Mouse (Mus musculus) splenic B cell, adult 2 months (primary cell): ENCODE data around the gene Gm11595.
"Not testable (repeated sequence)": the region's sequence is repeated elsewhere in the genome, so short reads cannot be mapped to it uniquely, and the experiment has no call there.

Source experiments
- DNase-seq: peaks from one replicate; pipeline ENCODE4 v3.0.0-alpha.2; 2011; ENCODE audit warnings: low read depth, low spot score
- H3K27me3 ChIP-seq: 2 replicates; pipeline ENCODE4 v1.6.1; 2012; ENCODE audit warnings: mild to moderate bottlenecking, low read length, moderate library complexity, mixed read lengths; ENCODE audit not compliant: control insufficient read depth, poor library complexity, insufficient read depth, severe bottlenecking
- H3K36me3 ChIP-seq: 2 replicates; pipeline ENCODE4 v1.6.1; 2012; ENCODE audit warnings: mild to moderate bottlenecking, low read length, moderate library complexity, mixed read lengths; ENCODE audit not compliant: control insufficient read depth, poor library complexity, insufficient read depth, severe bottlenecking

Gm11595 gene

GRCm38 (mm10) chr11:99772813-99773212, at the start of gene Gm11595:
TSS of gene Gm11595 (minus strand) at chr11:99772913.
- DNase-seq, H3K27me3 ChIP-seq, H3K36me3 ChIP-seq: not testable (repeated sequence)

DNA sequence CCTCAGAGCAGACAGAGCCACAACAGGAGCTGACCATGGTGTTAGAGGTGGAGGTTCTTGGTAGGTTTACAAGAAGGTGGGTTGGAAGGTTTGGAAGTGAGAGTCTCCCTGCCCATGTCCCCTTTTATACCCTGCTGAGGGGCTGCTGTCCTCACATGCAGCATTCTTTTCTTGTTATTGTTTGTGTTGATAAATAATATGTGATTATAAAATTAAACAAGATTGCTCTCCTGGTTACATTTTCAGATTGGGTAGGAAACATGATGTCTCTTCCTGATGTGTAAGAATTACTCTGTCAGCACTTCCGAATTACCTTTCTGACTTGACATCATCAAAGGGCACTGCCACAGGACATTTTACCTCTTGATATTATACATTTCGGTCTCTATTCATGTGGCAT, 42.9 kb upstream of the Gm11595 start, which contains the start of gene Gm11564:
TSS of gene Gm11564 (minus strand) at position 101 of the 400 bp plus-strand sequence.
- DNase-seq, H3K27me3 ChIP-seq: not testable (repeated sequence)

DNA sequence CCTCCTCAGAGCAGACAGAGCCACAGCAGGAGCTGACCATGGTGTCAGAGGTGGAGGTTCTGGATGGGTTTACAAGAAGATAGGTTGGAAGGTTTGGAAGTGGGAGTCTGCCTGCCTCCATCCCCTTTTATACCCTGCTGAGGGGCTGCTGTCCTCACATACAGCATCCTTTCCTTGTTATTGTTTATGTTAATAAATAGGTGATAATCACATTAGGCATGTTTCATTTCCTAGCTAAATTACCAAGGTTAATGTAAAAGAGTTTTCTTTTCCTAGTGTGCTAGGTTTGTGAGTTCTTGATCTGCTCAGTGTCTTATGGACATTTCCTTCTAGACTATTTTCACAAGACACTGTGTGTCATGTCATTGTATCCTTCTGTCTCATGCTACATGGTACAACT, 37.1 kb upstream of the Gm11595 start, which contains the start of gene Krtap4-13:
TSS of gene Krtap4-13 (minus strand) at position 101 of the 400 bp plus-strand sequence.
- not testable (repeated sequence) for H3K27me3 ChIP-seq, DNase-seq, H3K36me3 ChIP-seq

More for the DNA sequence above, 42.9 kb upstream of the Gm11595 start, which contains the start of gene Gm11564:
- not testable (repeated sequence) for H3K36me3 ChIP-seq

GRCm38 (mm10) chr11:99804346-99804745, 31.6 kb upstream of the Gm11595 start, which contains the start of gene Gm11554:
TSS of gene Gm11554 (minus strand) at chr11:99804446.
- not testable (repeated sequence) for H3K27me3 ChIP-seq, DNase-seq, H3K36me3 ChIP-seq

DNA sequence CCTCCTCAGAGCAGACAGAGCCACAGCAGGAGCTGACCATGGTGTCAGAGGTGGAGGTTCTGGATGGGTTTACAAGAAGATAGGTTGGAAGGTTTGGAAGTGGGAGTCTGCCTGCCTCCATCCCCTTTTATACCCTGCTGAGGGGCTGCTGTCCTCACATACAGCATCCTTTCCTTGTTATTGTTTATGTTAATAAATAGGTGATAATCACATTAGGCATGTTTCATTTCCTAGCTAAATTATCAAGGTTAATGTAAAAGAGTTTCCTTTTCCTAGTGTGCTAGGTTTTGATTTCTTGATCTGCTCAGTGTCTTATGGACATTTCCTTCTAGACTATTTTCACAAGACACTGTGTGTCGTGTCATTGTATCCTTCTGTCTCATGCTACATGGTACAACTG, 26.1 kb upstream of the Gm11595 start, which contains the start of gene Gm11569:
TSS of gene Gm11569 (minus strand) at position 101 of the 400 bp plus-strand sequence.
- not testable (repeated sequence) for DNase-seq, H3K36me3 ChIP-seq, H3K27me3 ChIP-seq

- DNase-seq = no peak
- Histone ChIP-seq H3K36me3 (no peaks in the 10 kb centered on the region), H3K27me3 (no peaks in the 10 kb centered on the region)
Measured at GRCm38 (mm10) chr11:99793367-99793766, 20.7 kb upstream of the Gm11595 start, which contains the start of gene Gm11596. TSS of gene Gm11596 (minus strand) at chr11:99793467.

- H3K27me3 ChIP-seq, DNase-seq, H3K36me3 ChIP-seq: not testable (repeated sequence)
Measured at GRCm38 (mm10) chr11:99784900-99785299, 12.2 kb upstream of the Gm11595 start, which contains the start of gene Krtap4-9. TSS of gene Krtap4-9 (plus strand) at chr11:99785200.

DNA sequence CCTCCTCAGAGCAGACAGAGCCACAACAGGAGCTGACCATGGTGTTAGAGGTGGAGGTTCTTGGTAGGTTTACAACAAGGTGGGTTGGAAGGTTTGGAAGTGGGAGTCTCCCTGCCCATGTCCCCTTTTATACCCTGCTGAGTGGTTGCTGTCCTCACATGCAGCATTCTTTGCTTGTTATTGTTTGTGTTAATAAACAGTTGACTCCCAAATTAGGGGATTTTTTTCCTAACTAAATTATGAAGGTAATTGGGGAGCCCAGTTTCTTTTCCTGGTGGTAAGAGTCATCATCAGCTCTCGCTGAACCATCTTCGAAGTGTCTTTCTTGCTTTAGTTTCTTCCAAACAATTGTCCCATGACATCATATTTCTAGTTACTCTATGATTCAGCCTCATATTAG, 7.9 kb upstream of the Gm11595 start, which contains the start of gene Krtap4-8:
TSS of gene Krtap4-8 (minus strand) at position 101 of the 400 bp plus-strand sequence.
- Histone ChIP-seq H3K36me3 (no peaks in the 10 kb centered on the region), H3K27me3 (no peaks in the 10 kb centered on the region)
- DNase-seq = no peak

DNA sequence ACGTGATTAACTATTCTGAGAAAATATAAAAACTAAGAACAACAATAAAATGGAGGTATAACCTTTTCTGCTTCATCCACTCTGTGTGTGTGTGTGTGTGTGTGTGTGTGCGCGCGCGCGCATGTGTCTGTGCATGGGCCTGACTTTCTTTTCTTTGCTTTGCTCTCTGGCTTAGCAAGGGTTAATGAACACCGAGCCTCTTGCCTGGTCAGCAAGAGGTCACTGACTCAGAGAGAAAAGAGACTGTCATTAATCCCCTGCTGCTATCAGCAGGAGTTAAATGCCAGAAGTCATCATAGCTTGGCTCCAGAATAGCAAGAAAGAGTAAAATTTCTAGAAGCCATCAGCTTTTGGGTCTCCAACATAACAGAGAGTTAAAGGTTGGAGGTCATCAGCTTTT, 5.7 kb upstream of the Gm11595 start:
- Histone ChIP-seq H3K36me3 (no peaks in the 10 kb centered on the region), H3K27me3 (no peaks in the 10 kb centered on the region)
- no peak for DNase-seq

GRCm38 (mm10) chr11:99768410-99768809, 4.3 kb downstream of the Gm11595 start:
- Histone ChIP-seq H3K27me3 (no peaks in the 10 kb centered on the region), H3K36me3 (no peaks in the 10 kb centered on the region)
- DNase-seq = no peak

- no peak for DNase-seq
- no peaks in the 10 kb centered on the region for H3K36me3 ChIP-seq
- H3K27me3 ChIP-seq = no peaks in the 10 kb centered on the region
Measured at GRCm38 (mm10) chr11:99758877-99759276, 13.8 kb downstream of the Gm11595 start.

- Histone ChIP-seq H3K27me3 (no peaks in the 10 kb centered on the region), H3K36me3 (no peaks in the 10 kb centered on the region)
- no peak for DNase-seq
Measured at GRCm38 (mm10) chr11:99743985-99744384, 28.7 kb downstream of the Gm11595 start.

DNA sequence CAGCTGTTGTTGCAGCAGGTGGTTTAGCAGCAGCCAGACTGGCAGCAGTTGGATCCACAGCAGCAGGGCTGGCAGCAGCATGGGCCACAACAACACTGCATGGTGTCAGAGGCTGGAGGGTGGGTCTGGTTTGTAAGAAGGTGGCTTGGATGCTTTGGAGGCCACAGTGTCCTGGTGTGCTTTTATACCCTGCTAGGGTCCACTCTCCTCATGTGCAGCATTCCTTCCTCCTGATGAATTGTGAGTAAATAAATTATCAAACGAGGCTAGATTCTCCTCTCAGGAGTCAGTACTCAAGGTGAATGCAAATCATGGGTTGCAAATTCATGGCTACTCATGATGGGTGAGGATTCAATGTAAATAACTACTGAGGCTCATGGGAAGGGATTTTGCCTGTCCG, 38.5 kb downstream of the Gm11595 start, which contains the start of gene Gm14180:
TSS of gene Gm14180 (minus strand) at position 101 of the 400 bp plus-strand sequence.
- no peak for DNase-seq
- H3K36me3 ChIP-seq = no peaks in the 10 kb centered on the region

GRCm38 (mm10) chr11:99724061-99724460, 48.7 kb downstream of the Gm11595 start:
- DNase-seq = no peak
- H3K36me3 ChIP-seq = no peaks in the 10 kb centered on the region
- H3K27me3 ChIP-seq = no peaks in the 10 kb centered on the region

More for the DNA sequence above, 38.5 kb downstream of the Gm11595 start, which contains the start of gene Gm14180:
- no peaks in the 10 kb centered on the region for H3K27me3 ChIP-seq
